Mouse (Mus musculus) CD8-positive naive resting alpha-beta T cell, adult 2 months (primary cell): ENCODE measurements around the gene Rbm39.
"Not testable (repeated sequence)": the region's sequence is repeated elsewhere in the genome, so short reads cannot be mapped to it uniquely, and the experiment has no call there.

Experiments
- DNase-seq, 2 experiments: peaks; one replicate each; pipeline ENCODE4 v3.0.0; 2022; ENCODE audit warnings: low read depth in 2 of 2, low spot score in 2 of 2

Rbm39 gene

DNA sequence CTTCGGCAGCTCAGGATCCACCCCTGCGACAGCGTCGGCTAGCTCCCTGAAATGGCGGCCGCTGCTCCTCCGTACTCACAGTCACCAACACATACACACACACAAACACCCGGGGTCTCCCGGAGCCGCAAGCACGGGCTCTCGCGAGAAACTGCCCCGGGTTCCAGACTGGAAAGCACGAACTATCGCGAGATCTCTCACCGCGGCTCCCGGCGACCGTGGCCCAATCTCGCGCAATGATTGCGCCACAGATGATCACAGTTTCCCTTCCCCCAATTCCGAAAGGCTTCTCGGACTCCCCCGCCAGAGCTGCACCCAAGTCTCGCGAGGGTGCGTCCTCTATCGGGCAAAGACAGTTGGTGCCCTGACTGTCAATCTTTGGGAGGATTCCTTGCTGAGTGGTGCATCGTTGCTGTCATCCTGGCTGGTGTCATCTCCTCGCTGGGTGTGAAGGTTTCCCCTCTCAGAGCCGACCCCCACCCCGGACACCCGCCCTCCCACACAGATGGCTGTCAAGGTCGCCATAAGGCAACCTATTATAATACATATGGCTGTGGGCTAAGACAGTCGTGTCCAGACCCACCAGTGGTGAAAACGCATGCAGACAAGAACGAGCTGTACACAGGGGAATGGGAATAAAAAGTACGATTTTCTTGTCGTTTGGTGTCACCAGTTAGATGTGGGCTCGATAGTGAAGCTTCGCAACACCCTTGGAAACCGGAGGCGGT lies at the start of gene Rbm39:
Rbm39 (minus strand) TSS at position 145 of the 728 bp plus-strand sequence.
- DNase-seq: peak; percentile 100

- DNase-seq: no peak
Observed at GRCm38 (mm10) chr2:156229171-156229570, 49.1 kb upstream of the Rbm39 start.

GRCm38 (mm10) chr2:156227689-156228088 lies 47.7 kb upstream of the Rbm39 start:
- no peak for DNase-seq

- no peak for DNase-seq
Observed at GRCm38 (mm10) chr2:156224043-156224442, 44.0 kb upstream of the Rbm39 start.

DNA sequence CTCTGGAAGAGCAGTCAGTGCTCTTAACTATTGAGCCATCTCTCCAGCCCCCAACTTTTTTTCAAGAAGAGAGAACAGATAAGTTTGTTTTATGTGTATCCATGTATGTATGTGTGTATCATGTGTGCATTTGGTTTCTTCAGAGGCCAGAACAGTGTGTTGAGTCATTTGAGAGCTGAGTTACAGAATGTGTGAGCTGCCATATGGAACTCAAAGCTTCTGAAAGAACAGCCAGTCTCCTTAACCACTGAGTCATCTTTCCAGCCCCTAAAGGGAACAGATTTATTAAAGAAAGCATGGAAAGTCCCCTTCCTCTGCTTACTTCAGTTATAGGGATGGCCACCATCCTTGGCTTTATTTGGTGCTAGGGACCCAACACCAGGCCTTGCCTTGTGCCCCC lies 42.1 kb upstream of the Rbm39 start:
- no peak for DNase-seq

DNA sequence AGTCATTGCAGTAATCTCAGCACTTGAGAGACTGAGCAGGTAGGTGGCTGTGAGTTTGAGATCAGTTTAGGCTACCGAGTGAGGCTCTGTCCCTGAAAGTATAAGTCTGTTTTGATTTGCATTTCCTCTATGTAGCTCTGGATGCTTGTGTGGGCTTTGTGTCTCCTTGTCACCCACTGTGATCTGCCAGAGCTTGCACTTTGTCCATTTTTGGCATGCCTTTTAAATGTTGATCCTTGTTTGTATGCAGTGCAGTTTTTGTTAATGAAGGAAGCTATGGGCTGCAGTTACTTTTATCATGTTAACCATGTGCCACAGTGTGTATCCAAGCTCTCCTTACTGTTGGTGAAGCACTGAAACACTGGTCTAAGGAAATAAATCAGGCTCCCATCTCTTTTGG lies 37.7 kb upstream of the Rbm39 start:
- DNase-seq: no peak

DNA sequence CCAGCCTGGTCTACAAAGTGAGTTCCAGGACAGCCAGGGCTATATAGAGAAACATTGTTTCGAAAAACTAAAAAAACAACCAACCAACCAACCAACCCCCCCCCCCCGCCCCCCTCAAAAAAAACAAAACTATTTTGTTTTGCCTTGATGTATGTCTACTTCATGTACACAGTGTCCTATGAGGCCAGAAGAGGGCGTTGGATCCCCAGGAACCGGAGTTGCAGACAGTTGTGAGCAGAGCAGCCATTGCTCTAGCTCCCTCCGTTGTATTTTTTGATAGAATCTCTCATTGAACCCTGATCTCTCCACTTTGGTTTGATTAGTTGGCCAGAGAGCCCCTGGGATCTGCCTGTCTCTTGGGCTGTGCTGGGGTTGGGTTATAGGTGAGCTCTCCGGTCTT lies 23.9 kb upstream of the Rbm39 start:
- DNase-seq: no peak

- DNase-seq: no peak
Observed at GRCm38 (mm10) chr2:156202848-156203437, 22.9 kb upstream of the Rbm39 start.

DNA sequence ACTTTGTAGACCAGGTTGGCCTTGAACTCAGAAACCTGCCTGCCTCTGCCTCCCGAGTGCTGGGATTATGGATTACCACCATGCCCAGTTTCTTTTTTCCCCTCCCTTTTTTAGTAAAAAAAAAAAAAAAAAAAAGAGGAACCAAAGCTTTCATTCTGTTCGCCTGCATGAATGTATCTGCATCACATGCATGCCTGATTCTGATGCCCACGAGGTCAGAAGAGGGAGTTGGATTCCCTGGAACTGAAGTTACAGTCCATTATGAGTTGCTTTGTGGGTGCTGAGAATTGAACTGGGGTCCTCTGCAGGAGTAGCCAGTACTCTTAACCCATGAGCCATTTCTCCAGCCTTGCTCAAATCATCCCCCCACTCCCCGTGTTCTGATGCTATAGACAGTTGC lies 21.4 kb upstream of the Rbm39 start:
- DNase-seq: no peak

- DNase-seq: no peak
Observed at GRCm38 (mm10) chr2:156199944-156200343, 19.9 kb upstream of the Rbm39 start.

DNA sequence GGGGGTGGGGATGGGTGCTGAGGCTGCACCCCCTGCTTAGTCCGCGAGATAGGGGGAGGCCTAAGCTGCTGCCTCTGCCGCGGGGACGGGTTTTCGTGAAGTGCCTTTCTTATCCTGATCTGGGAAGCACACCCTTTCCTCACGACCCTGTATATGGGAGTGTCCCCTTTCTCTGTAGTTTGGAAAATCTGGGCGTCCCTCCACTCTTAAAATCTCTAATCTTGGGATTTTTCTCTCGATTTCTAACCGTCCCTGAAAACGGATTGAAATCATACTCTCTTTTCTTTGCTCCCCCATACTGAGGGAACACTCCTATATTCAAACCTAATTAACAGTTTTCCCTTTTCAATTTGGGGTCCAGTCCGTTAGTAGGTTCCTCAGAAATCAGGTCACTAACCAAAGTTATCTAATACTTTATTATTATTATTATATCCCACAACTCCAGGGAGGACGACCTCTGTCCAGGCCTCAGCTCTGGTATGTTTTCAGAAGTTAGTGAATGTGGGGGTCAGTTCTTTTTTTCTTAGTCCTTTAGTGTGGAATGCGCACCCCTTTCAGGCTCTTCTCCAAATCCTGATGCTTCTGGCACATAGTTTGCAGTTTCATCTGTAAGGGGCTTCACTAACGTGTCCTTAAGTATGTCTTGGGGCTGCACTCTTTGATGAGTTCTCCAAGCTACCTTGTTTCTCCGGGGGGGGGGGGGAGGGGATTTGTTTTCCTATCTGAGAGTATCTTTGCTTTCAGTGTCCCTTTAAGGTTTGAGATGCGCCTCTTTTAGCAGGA lies 17.3 kb upstream of the Rbm39 start:
- no peak for DNase-seq

DNA sequence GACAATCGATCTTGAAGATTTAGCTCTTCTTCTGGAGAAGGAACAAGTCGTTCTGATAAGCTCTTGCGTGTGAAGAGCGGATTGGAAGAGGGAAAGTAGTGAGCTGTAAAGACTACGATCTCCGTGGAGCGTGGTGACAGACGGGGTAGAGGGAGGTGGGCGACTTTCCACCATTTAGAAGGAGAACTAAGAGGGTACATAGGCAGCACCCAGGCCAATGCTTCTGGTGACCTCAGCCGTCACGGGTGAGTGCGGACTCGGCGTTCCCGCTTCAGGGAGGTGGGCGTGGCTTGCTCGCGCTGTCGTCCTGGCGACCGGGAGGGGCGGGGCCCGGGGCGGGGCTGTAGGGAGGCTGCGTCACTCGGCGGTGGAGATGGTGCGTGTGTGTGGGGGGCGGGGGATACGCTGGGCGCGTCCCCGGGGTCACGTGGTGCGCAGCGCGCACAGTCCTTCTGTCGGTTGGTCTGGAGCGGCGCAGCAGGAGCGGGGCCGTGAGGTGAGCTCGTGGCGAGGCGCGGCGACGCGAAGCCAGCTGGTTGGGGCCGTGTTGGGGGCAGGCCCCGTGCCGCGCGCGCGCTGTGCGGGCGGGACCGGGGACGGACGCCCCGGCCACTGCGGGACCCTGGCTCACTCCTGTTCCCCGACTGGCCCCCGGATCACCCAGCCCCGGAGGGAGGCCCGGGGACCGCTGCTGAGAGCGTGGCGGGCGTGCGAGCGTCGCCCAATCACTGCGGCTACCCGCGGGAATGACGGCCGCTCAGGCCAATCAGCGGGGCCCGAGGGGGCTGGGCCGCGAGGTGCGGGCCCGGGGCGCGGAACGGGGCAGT lies 16.5 kb upstream of the Rbm39 start, which contains the start of gene Phf20:
Phf20 (plus strand) TSS at position 165 of the 827 bp plus-strand sequence.
- peak; percentile 97 to 99 for DNase-seq

GRCm38 (mm10) chr2:156194571-156194970 lies 14.5 kb upstream of the Rbm39 start:
- no peak for DNase-seq

DNA sequence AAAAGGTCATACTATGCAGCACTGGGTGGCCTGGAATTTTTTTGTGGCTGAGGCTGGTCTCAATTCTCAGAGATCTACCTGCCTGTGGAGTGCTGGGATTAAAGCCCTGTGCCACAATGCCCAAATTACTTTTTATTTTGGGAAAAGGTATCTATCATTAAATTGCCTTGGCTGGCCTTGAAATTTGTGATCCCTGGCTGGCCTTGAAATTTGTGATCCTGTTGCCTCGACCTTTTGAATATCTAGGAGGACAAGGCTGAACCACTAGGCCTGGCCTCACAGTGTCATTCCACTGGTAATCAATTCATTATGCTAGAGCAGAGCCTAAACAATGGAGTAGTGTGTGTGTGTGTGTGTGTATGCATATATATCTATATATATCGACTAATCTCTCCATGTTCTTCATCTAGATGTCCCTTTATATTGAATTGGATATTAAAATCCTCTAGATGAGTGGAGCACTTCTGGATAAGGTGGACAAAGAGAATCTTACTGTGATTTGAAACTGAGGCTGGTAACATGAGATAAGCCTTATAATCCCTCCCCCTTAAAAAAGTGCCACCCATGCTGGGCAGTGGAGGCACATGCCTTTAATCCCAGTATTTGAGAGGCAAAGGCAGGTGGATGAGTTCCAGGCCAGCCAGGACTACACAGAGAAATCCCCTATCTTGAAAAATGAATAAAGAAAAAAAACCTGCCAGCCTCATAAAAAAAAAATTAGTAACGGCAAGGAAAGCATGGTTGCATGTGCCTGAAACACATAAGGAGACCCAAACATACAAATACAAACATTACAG lies 13.2 kb upstream of the Rbm39 start:
- no peak for DNase-seq

DNA sequence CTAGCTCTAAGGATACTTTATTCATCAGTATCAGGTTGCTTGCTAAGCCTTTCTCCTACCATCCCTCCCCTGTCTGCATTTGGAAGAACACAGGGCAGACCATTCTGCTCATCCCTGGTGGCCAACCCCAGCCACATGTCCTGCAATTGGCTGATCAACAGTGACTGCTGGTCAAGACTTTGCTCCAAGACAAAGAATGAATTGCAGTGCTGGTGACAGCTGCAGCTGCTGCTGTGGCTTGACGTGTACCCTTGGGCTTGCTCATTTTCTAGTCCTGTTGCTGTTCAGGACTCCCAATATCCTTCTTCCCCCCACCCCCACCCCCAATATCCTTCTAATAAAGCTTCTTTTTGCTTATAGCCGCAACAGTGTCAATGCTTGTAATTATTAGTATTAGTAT lies 12.0 kb upstream of the Rbm39 start:
- DNase-seq: no peak

DNA sequence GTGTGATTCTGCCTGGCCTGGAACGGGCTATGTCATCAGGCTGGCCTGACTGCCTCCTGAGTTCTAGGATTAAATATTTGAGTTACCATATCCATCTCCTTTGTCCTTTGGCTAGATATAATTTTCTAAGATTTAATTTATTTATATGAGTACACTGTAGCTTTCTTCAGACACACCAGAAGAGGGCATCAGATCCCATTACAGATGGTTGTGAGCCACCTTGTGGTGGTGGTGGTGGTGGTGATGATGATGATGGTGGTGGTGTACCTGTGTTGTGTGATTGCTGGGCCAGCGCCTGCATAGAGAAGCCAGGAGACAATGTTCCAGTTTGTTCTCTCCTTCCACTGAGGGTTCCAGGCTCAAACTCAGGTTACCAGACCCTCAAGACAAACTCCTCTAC lies 11.5 kb upstream of the Rbm39 start:
- DNase-seq: no peak

- DNase-seq: peak; percentile 61 to 64
Observed at GRCm38 (mm10) chr2:156190004-156190896, 10.2 kb upstream of the Rbm39 start.

DNA sequence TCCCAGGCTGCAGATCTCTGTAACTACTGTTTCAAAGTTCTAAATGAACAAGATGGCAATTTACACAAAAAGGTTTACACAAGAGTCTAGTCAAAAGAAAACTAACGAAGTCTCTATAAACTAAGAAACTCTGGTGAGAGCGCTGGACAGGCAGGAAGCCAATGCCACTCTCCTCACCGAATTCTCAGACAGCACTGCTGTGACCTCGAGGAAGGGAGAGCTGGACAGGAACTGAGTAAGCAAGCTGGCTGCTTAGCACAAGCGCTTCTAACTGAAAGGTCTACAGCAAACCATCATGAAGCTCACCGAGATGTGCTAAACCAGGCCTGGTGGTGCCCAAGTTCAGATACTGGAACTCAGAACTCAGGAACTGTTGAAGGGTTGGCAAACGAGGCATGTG lies 9.2 kb upstream of the Rbm39 start:
- not testable (repeated sequence) for DNase-seq

GRCm38 (mm10) chr2:156181592-156181991 lies 1.6 kb upstream of the Rbm39 start:
- DNase-seq: no peak
